Mouse (Mus musculus) midbrain, embryonic 13.5 days (tissue): ENCODE measurements around the gene Slc5a6. TPM values are rescaled to one million over a fixed set of nuclear protein-coding genes. Genes with fewer than 3 reads are reported as not detected.
"Not testable (repeated sequence)": the region's sequence is repeated elsewhere in the genome, so short reads cannot be mapped to it uniquely, and the experiment has no call there.

Experiments
- ATAC-seq: fragments of 200-750 bp; cut with Nextera tagmentation; 2 replicates; pipeline ENCODE4 v1.8.0; 2017; ENCODE audit warnings: mild to moderate bottlenecking, moderate TSS enrichment, moderate library complexity
- H3K27ac ChIP-seq: fragments of 300-500 bp; sonication (generic); 2 replicates; pipeline ENCODE4 v1.5.1; 2015; ENCODE audit warnings: inconsistent platforms, mild to moderate bottlenecking, moderate library complexity
- H3K27me3 ChIP-seq: fragments of 300-500 bp; sonication (generic); 2 replicates; pipeline ENCODE4 v1.6.1; 2015; ENCODE audit warnings: mild to moderate bottlenecking, inconsistent platforms
- H3K36me3 ChIP-seq: fragments of 300-500 bp; sonication (generic); 2 replicates; pipeline ENCODE4 v1.6.1; 2015; ENCODE audit warnings: mild to moderate bottlenecking, inconsistent platforms
- H3K4me1 ChIP-seq: fragments of 300-500 bp; sonication (generic); replicated peaks from 2 replicates; pipeline ENCODE4 v1.6.1; 2015; ENCODE audit warnings: inconsistent platforms
- H3K4me2 ChIP-seq: fragments of 300-500 bp; sonication (generic); replicated peaks from 2 replicates; pipeline ENCODE4 v1.6.1; 2015; ENCODE audit warnings: moderate library complexity, mild to moderate bottlenecking, inconsistent platforms
- H3K4me3 ChIP-seq: fragments of 300-500 bp; sonication (generic); replicated peaks from 2 replicates; pipeline ENCODE4 v1.5.1; 2015; ENCODE audit warnings: mild to moderate bottlenecking, inconsistent platforms
- H3K9ac ChIP-seq: fragments of 300-500 bp; sonication (generic); replicated peaks from 2 replicates; pipeline ENCODE4 v1.6.1; 2015; ENCODE audit warnings: mild to moderate bottlenecking, inconsistent platforms
- H3K9me3 ChIP-seq: fragments of 300-500 bp; sonication (generic); 2 replicates; pipeline ENCODE4 v1.6.1; 2016; ENCODE audit warnings: mild to moderate bottlenecking, inconsistent platforms
- WGBS: fragments of 180-500 bp; shearing (Covaris S2); methylation state at CpG from one replicate; pipeline ENCODE4 v1.1.7; 2015; 5-methylcytosine and 5-hydroxymethylcytosine counted together
- polyA plus RNA-seq: library from polyadenylated mRNA; unstranded; fragments of >200 nt; fragmentation: Nextera tagmentation; extraction: Ambion mirVana; gene quantifications from 2 replicates; pipeline ENCODE4 v1.2.1, GENCODE M21; 2015

The Slc5a6 gene
- polyA plus RNA-seq, 1 experiment from 2014 or later = 17.3 TPM

DNA sequence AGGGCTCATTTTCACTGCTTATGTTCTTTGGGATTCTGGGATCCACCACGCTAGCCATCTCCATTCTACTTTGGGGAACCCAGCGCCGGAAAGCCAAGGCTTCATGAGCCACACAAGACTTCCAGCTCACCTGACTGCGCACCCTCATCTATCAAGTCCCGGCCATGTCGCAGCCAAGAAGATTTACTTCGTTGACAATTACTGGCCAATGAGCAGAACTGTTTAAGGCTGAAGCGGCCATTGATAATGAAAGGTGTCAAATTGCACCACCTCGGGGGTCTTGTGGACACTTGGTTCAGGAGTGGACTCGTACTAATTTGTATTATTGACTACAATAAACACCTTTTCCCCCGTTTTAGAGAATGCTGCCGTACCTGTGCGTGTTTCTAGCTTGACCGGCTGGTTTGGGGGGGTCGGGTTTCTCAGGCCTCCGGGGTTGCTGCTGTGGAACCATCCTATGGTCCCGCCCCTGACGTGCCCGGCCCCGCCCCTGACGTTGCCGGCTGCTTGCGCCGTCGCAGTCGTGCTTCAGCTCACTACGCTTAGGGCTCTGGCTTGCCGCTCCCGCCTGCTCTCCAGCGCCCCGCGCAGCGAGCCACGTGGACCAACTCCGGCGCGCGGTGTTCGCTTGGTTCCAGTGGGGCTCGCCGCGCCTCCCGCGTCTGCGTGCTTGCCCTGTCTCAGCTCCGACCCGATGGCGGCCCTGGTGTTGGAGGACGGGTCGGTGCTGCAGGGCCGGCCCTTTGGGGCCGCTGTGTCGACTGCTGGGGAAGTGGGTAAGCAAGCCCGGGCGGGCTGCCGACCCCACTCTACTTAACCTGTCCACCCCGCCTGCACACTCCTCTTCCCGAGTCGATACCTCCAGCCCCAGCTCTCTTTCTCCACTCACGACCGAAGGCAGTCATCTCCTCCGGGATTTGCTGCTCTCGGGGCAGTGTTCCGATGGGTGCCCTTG, 5.8 kb upstream of the Slc5a6 start, which contains the start of gene Cad:
Gene Cad (plus strand): TSS at position 520 of the 955 bp plus-strand sequence.
- whole genome bisulfite sequencing = 2% methylated on average over 61 of the region's 64 CpGs
- no peaks in the 10 kb centered on the region for H3K27me3 ChIP-seq
- H3K4me2 ChIP-seq = peak within 1 kb of the TSS; percentile 79
- peaks cover 32% of the 10 kb centered on the region for H3K36me3 ChIP-seq
- H3K9ac ChIP-seq = peak within 1 kb of the TSS; percentile 77
- peaks cover 24% of the 10 kb centered on the region for H3K4me1 ChIP-seq
- peak within 1 kb of the TSS; percentile 56 for H3K4me3 ChIP-seq
- ATAC-seq = peak; percentile 98
- no peaks in the 10 kb centered on the region for H3K9me3 ChIP-seq
- peak within 1 kb of the TSS; percentile 69 for H3K27ac ChIP-seq

DNA sequence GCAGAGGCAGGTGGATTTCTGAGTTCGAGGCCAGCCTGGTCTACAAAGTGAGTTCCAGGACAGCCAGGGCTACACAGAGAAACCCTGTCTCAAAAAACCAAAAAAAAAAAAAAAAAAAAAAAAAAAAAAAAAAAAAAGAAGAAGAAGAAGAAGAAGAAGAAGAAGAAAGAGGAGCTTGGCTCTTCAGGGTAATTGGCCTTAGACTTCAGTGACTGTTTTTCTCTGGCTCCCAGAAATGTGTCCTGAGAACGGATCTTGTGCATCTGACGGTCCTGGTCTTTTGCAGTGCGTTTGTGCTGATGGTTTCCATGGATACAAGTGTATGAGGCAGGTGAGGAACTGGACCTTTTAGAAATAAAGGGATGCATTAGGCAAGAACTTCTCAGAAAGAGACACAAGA, 5.0 kb upstream of the Slc5a6 start:
- Histone ChIP-seq H3K27ac (peak overlapping the region; percentile 69; the same call in 1 of the 2 replicates), H3K4me3 (peak overlapping the region; percentile 56), H3K9ac (peak overlapping the region; percentile 77; the same call in 1 of the 2 replicates), H3K4me1 (peaks cover 24% of the 10 kb centered on the region), H3K4me2 (peak overlapping the region; percentile 79), H3K36me3 (peaks cover 24% of the 10 kb centered on the region)
- not testable (repeated sequence) for ATAC-seq, H3K27me3 ChIP-seq, H3K9me3 ChIP-seq
- 50% methylated on average over 4 of the region's 4 CpGs for WGBS

DNA sequence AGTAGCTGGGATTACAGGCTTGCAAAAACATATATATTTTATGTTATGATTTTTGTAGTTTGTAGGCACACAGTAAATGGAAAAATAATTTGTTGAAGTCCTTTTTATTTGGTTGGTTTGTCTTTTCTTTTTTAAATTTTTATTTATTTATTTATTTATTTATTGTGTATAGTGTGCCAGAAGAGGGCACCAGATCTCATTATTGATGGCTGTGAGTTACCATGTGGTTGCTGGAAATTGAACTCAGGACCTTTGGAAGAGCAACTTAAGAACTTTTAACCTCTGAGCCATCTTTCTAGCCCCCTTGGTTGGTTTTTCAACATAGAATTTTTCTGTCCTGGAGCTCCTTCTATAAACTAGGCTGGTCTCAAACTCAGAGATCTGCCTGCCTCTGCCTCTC, 1.7 kb upstream of the Slc5a6 start:
- Histone ChIP-seq H3K9ac (no peak overlapping the region), H3K9me3 (no peaks in the 10 kb centered on the region)
- ATAC-seq = no peak

DNA sequence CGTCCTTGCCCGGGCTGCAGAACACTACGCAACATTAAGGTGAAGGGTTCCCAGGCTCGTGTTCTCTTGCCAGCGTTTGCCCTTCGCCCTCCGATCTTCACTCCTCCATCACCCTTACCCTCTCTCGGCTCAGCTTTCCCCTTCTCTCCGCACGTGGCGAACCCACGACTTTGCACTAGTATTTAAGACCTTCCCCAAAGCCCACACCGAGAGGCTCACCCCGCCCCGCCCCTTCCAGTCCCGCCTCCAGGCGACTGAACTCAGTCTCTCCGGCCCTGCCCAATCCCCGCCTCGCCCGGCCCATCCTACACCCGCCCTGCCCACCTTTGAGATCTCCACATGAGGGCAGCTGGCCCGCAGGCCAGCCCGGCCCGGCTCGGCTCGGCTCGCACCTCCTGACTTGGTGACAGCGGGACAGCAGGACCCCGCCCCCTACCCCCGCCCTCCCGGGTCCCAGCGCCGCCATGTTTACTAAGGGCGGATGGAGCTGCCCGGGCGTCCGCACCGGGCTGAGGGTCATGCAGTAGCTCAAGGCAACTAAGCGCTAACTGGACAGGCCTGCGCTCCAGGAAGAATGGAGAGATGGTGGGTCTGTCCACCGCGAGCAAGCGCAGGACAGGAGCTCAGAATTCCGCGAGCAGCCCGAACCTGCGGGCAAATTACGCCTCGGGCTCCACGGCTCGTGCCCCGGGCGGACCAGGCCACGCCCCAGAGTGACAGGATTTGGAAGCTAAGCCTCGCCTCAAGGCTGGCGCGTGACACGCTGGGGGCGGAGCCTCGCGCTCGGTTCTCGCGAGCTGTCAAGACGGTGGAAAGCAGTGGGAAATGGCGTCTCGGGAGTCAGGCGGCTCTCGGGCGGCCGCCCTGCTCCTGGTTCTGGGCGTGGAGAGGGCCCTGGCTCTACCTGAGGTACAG, 619 bp downstream of the Slc5a6 start, which contains the start of gene Atraid:
Gene Atraid (plus strand): TSS at position 465 of the 915 bp plus-strand sequence.
- Histone ChIP-seq H3K36me3 (peaks cover 21% of the 10 kb centered on the region), H3K27ac (peak within 1 kb of the TSS; percentile 93), H3K9ac (peak within 1 kb of the TSS; percentile 88), H3K9me3 (no peaks in the 10 kb centered on the region), H3K4me2 (peak within 1 kb of the TSS; percentile 82), H3K4me3 (peak within 1 kb of the TSS; percentile 70), H3K27me3 (no peaks in the 10 kb centered on the region), H3K4me1 (peaks cover 15% of the 10 kb centered on the region)
- under 1% methylated on average over 73 of the region's 73 CpGs for WGBS
- ATAC-seq = peak; percentile 97

More for the DNA sequence above, 1.7 kb upstream of the Slc5a6 start:
- Histone ChIP-seq H3K4me2 (no peak overlapping the region), H3K4me1 (peaks cover 26% of the 10 kb centered on the region), H3K27ac (no peak overlapping the region), H3K36me3 (peaks cover 6% of the 10 kb centered on the region; the same call in 1 of the 2 replicates), H3K4me3 (no peak overlapping the region), H3K27me3 (no peaks in the 10 kb centered on the region)

GRCm38 (mm10) chr5:31047074-31047473, 1.6 kb downstream of the Slc5a6 start:
- Histone ChIP-seq H3K9ac (peak overlapping the region; percentile 88), H3K4me2 (peak overlapping the region; percentile 82), H3K36me3 (peaks cover 26% of the 10 kb centered on the region), H3K4me3 (peak overlapping the region; percentile 70), H3K27ac (no peak overlapping the region), H3K27me3 (no peaks in the 10 kb centered on the region), H3K9me3 (no peaks in the 10 kb centered on the region), H3K4me1 (peaks cover 15% of the 10 kb centered on the region)
- ATAC-seq = no peak
- 84% methylated on average over 5 of the region's 5 CpGs for WGBS

GRCm38 (mm10) chr5:31046416-31046815, 2.3 kb downstream of the Slc5a6 start:
- WGBS = 94% methylated on average over 6 of the region's 6 CpGs

GRCm38 (mm10) chr5:31038171-31038845, 10.4 kb downstream of the Slc5a6 start:
- Histone ChIP-seq H3K9ac (no peak overlapping the region), H3K4me2 (no peak overlapping the region), H3K4me3 (no peak overlapping the region), H3K36me3 (peaks cover 76% of the 10 kb centered on the region), H3K9me3 (no peaks in the 10 kb centered on the region), H3K27ac (no peak overlapping the region), H3K4me1 (no peaks in the 10 kb centered on the region), H3K27me3 (no peaks in the 10 kb centered on the region)
- no peak for ATAC-seq
- WGBS = 91% methylated on average over 7 of the region's 7 CpGs

More at GRCm38 (mm10) chr5:31046416-31046815, 2.3 kb downstream of the Slc5a6 start:
- H3K27me3 ChIP-seq = no peaks in the 10 kb centered on the region
- H3K4me1 ChIP-seq = peaks cover 15% of the 10 kb centered on the region
- no peak for ATAC-seq
- no peaks in the 10 kb centered on the region for H3K9me3 ChIP-seq
- peaks cover 32% of the 10 kb centered on the region for H3K36me3 ChIP-seq
- H3K9ac ChIP-seq = no peak overlapping the region
- no peak overlapping the region for H3K4me3 ChIP-seq
- H3K27ac ChIP-seq = no peak overlapping the region
- H3K4me2 ChIP-seq = no peak overlapping the region; the same call in 1 of the 2 replicates

DNA sequence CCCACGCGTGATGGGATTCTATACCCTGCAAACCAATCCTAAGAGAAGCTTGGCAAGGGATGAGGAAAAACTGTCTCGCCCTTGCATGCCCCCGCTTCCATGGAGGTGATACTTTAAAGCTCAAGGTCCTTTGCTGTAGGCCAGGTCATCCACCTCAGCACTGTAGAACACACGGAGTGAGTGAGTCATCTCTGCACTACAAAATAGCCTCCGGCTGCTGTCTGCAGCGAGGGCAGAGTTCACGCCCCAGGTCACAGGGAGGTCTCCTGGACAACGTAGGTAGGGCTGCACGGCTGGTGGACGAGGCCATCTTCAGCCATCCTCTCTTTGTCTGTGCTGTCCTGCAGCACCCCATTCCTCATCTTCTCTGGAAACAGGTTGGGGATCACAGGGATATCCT, 12.2 kb downstream of the Slc5a6 start:
- H3K9me3 ChIP-seq, ATAC-seq, H3K27me3 ChIP-seq, H3K4me1 ChIP-seq, H3K4me2 ChIP-seq, H3K27ac ChIP-seq, H3K9ac ChIP-seq, H3K4me3 ChIP-seq: not testable (repeated sequence)
- H3K36me3 ChIP-seq = peaks cover 58% of the 10 kb centered on the region
- WGBS = 91% methylated on average over 11 of the region's 11 CpGs

GRCm38 (mm10) chr5:31034669-31035068, 14.1 kb downstream of the Slc5a6 start:
- Histone ChIP-seq H3K27ac (no peak overlapping the region), H3K4me3 (no peak overlapping the region), H3K9me3 (no peaks in the 10 kb centered on the region), H3K9ac (no peak overlapping the region), H3K4me2 (no peak overlapping the region), H3K36me3 (peaks cover 39% of the 10 kb centered on the region), H3K4me1 (no peaks in the 10 kb centered on the region), H3K27me3 (no peaks in the 10 kb centered on the region)
- 89% methylated on average over 6 of the region's 6 CpGs for WGBS
- no peak for ATAC-seq

GRCm38 (mm10) chr5:31031508-31031907, 17.2 kb downstream of the Slc5a6 start:
- no peak for ATAC-seq
- Histone ChIP-seq H3K4me3 (no peak overlapping the region), H3K9me3 (no peaks in the 10 kb centered on the region), H3K27ac (no peak overlapping the region), H3K4me1 (no peaks in the 10 kb centered on the region), H3K36me3 (peaks cover 12% of the 10 kb centered on the region), H3K4me2 (no peak overlapping the region), H3K9ac (no peak overlapping the region), H3K27me3 (no peaks in the 10 kb centered on the region)
- 87% methylated on average over 8 of the region's 8 CpGs for WGBS

DNA sequence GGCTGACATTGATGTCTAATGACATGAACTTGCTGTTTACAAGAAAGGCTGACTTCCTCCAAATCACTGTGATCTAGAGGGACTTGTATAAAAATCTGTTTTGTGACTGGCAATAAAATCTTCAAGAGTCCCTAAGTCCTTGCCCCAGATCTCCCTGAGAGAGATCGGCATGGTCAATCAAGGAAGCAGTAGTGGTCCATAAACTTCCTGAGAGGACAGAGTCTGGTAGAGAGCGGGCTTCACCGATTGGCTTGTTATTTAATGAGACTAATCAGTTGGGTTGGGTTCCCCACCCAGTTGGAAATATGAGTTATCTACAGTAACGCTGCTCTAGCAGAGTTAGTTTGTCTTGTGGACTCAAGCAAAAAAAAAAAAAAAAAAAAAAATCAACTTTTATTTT, 17.8 kb downstream of the Slc5a6 start:
- peaks cover 6% of the 10 kb centered on the region; the same call in 1 of the 2 replicates for H3K36me3 ChIP-seq
- no peaks in the 10 kb centered on the region for H3K4me1 ChIP-seq
- H3K9me3 ChIP-seq = no peaks in the 10 kb centered on the region
- H3K4me3 ChIP-seq = no peak overlapping the region
- no peaks in the 10 kb centered on the region for H3K27me3 ChIP-seq
- no peak overlapping the region for H3K27ac ChIP-seq
- H3K9ac ChIP-seq = no peak overlapping the region
- no peak for ATAC-seq
- 94% methylated on average over 4 of the region's 4 CpGs for whole genome bisulfite sequencing
- no peak overlapping the region for H3K4me2 ChIP-seq
